Mouse (Mus musculus) myocyte (in vitro differentiated cells): Measurements from ENCODE around the gene Spred2.

Experiments
- E2F4 ChIP-seq: IDR thresholded peaks from one replicate; pipeline ENCODE4 v1.6.1; 2011; ENCODE audit warnings: mild to moderate bottlenecking, control low read depth, moderate library complexity; ENCODE audit not compliant: insufficient read depth
- MAX ChIP-seq: IDR thresholded peaks from one replicate; pipeline ENCODE4 v1.6.1; 2011; ENCODE audit warnings: low read depth, mild to moderate bottlenecking, control low read depth
- POLR2A ChIP-seq: IDR thresholded peaks from one replicate; pipeline ENCODE4 v1.6.1; 2011; ENCODE audit warnings: low read depth, mild to moderate bottlenecking, control low read depth, moderate library complexity; ENCODE audit not compliant: insufficient read length
- REST ChIP-seq: IDR thresholded peaks from one replicate; pipeline ENCODE4 v1.6.1; 2011; ENCODE audit warnings: mild to moderate bottlenecking, control low read depth, moderate library complexity; ENCODE audit not compliant: insufficient read depth, insufficient read length

DNA sequence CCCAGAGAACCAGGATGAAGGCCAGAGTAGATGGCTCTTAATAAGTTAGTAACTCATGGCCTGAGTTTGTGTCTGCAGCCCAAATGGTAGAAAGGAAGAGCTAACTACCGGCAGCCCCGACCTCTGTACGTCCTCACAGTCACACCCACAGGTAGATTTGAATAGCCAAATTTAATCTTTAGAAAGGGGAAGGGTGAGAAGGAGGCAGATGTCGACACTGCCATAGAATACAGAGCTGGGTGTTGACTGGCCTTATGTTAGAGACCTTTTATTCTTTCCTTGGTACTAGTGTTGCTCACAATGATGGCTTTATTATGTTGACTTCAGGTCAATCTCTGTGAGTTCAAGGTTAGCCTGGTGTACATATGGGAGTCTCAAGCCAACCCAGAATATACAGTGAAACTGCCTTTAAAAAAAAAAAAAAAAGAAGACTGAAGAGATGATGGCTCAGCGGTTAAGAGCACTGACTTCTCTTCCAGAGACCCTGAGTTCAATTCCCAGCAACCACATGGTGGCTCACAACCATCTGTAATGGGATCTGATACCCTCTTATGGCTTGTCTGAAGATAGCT lies 61.2 kb downstream of the Spred2 start:
- TF ChIP-seq REST (no peak), POLR2A (no peak), E2F4 (no peak), MAX (no peak)
